Mouse (Mus musculus) liver, adult 2 months (tissue): ENCODE data around the gene Zfyve16. TPM values are rescaled to one million over a fixed set of nuclear protein-coding genes. Genes with fewer than 3 reads are reported as not detected.

Experiments used
- DNase-seq: peaks from one replicate; pipeline ENCODE4 v3.0.0-alpha.2; 2011; ENCODE audit warnings: low read depth, low spot score; ENCODE audit errors: extremely low read depth
- H3K27ac ChIP-seq: fragments of 200-500 bp; replicated peaks from 2 replicates; pipeline ENCODE4 v1.5.1; 2012; ENCODE audit warnings: low read depth, mild to moderate bottlenecking, control low read depth, inconsistent platforms, low read length; ENCODE audit not compliant: insufficient read depth
- H3K27me3 ChIP-seq: fragments of 200-500 bp; 2 replicates; pipeline ENCODE4 v1.6.1; 2012; ENCODE audit warnings: mild to moderate bottlenecking, moderate library complexity, low read length, inconsistent platforms; ENCODE audit not compliant: control insufficient read depth, insufficient read depth
- H3K36me3 ChIP-seq: fragments of 200-500 bp; 2 replicates; pipeline ENCODE4 v1.6.1; 2012; ENCODE audit warnings: low read length, inconsistent platforms; ENCODE audit not compliant: control insufficient read depth, insufficient read depth
- H3K4me1 ChIP-seq: fragments of 200-500 bp; 2 replicates; pipeline ENCODE4 v1.6.1; 2011; ENCODE audit warnings: low read length; ENCODE audit not compliant: control insufficient read depth, insufficient read depth
- H3K4me3 ChIP-seq: fragments of 200-500 bp; 2 replicates; pipeline ENCODE4 v1.5.1; 2011; ENCODE audit warnings: low read depth, mild to moderate bottlenecking, control low read depth, low read length, moderate library complexity; ENCODE audit not compliant: insufficient read depth
- H3K79me2 ChIP-seq: fragments of 200-500 bp; 2 replicates; pipeline ENCODE4 v1.6.1; 2012; ENCODE audit warnings: inconsistent platforms, mild to moderate bottlenecking, low read length, moderate library complexity; ENCODE audit not compliant: control insufficient read depth, insufficient read depth
- H3K9ac ChIP-seq: fragments of 200-500 bp; 2 replicates; pipeline ENCODE4 v1.6.1; 2012; ENCODE audit warnings: low read depth, mild to moderate bottlenecking, control low read depth, inconsistent platforms, low read length
- CTCF ChIP-seq: fragments of 200-500 bp; IDR thresholded peaks from 2 replicates; pipeline ENCODE4 v1.5.1; 2011; ENCODE audit warnings: low read depth, low read length, control low read depth
- POLR2A ChIP-seq: fragments of 200-500 bp; IDR thresholded peaks from 2 replicates; pipeline ENCODE4 v1.6.1; 2011; ENCODE audit warnings: low read length, control low read depth; ENCODE audit not compliant: insufficient read depth; ENCODE audit errors: extremely low read depth
- WGBS: fragments of 180-500 bp; shearing (Covaris S2); methylation state at CpG from one replicate; pipeline ENCODE4 v1.1.7; 2018; 5-methylcytosine and 5-hydroxymethylcytosine counted together
- polyA plus RNA-seq: library from polyadenylated mRNA; depleted of rRNA; stranded (reverse); fragments of >200 nt; gene quantifications from 2 replicates; pipeline ENCODE4 v1.2.3, GENCODE M21; 2012
- total RNA-seq: library from RNA; depleted of rRNA; stranded (reverse); fragments of >200 nt; gene quantifications from 2 replicates; pipeline ENCODE4 v1.2.3, GENCODE M21; 2014

Gene Zfyve16
- total and polyA plus RNA-seq, 2 experiments: 0.97 to 7.8 TPM

GRCm38 (mm10) chr13:92556458-92557126 is 25.9 kb upstream of the Zfyve16 start:
- H3K4me1 ChIP-seq: no peaks in the 10 kb centered on the region
- no peaks in the 10 kb centered on the region for H3K79me2 ChIP-seq
- H3K27me3 ChIP-seq: peaks cover 2% of the 10 kb centered on the region; the same call in 1 of the 2 replicates
- no peak overlapping the region for H3K9ac ChIP-seq
- WGBS: 63% methylated on average over 8 of the region's 8 CpGs
- no peak for TF ChIP-seq POLR2A
- TF ChIP-seq CTCF: no peak
- H3K36me3 ChIP-seq: no peaks in the 10 kb centered on the region
- no peak overlapping the region for H3K4me3 ChIP-seq
- DNase-seq: no peak
- H3K27ac ChIP-seq: no peak overlapping the region

DNA sequence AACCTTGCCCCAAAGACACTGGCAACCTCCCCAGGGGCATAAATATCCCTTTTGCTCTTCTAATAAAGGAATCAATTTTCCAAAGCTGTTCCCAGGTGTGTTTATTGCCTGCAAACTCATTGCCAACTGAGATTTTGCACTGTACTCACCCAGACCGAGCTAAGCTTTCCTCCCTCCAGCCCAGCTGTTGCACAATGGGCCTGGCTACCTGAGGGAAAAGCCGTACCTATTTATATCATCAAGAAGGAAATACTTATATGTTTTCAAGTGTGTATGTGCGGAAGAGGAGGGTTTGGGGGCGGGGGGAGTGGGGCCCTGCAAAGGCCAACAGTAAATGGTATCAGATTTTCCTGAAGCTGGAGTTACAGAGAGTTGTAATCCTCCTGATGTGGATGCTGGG is 16.4 kb upstream of the Zfyve16 start:
- Histone ChIP-seq H3K36me3 (no peaks in the 10 kb centered on the region), H3K27me3 (peaks cover 13% of the 10 kb centered on the region; the same call in 1 of the 2 replicates), H3K9ac (no peak overlapping the region), H3K79me2 (no peaks in the 10 kb centered on the region), H3K4me3 (no peak overlapping the region), H3K27ac (no peak overlapping the region), H3K4me1 (no peaks in the 10 kb centered on the region)
- WGBS: 82% methylated on average over 4 of the region's 4 CpGs
- DNase-seq: no peak
- TF ChIP-seq CTCF (no peak), POLR2A (no peak)

GRCm38 (mm10) chr13:92540997-92541396 is 10.3 kb upstream of the Zfyve16 start:
- no peak overlapping the region for H3K4me3 ChIP-seq
- no peaks in the 10 kb centered on the region for H3K4me1 ChIP-seq
- H3K9ac ChIP-seq: no peak overlapping the region
- H3K27me3 ChIP-seq: peaks cover 13% of the 10 kb centered on the region; the same call in 1 of the 2 replicates
- H3K27ac ChIP-seq: no peak overlapping the region
- H3K36me3 ChIP-seq: no peaks in the 10 kb centered on the region
- H3K79me2 ChIP-seq: no peaks in the 10 kb centered on the region
- no peak for DNase-seq
- 71% methylated on average over 6 of the region's 6 CpGs for WGBS
- TF ChIP-seq POLR2A: no peak
- TF ChIP-seq CTCF: no peak

DNA sequence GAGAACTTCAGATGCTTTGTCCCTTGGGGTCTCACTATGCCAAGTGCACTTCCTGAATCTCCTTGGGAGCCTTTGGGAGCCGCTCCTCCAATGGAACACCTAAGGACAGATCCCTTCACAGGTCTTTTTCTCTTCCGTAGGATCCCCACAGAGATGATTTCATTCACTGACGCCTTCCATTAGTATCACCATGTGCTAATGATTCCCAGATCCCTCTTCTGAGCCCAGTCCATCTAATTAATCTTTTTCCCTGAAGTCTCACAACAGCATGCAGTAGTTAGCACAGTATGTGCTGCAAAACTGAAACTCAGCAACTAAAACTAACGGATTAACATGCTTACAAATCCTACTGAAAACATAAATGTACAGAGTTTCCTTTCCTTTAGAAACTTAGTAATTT is 8.5 kb upstream of the Zfyve16 start:
- H3K9ac ChIP-seq: no peak overlapping the region

GRCm38 (mm10) chr13:92533801-92534200 is 3.1 kb upstream of the Zfyve16 start:
- peak; percentile 76 for DNase-seq
- H3K36me3 ChIP-seq: no peaks in the 10 kb centered on the region
- no peak for TF ChIP-seq CTCF
- no peak for TF ChIP-seq POLR2A
- H3K4me3 ChIP-seq: no peak overlapping the region
- 16% methylated on average over 2 of the region's 2 CpGs for WGBS
- no peak overlapping the region for H3K9ac ChIP-seq
- peaks cover 8% of the 10 kb centered on the region; the same call in 1 of the 2 replicates for H3K27me3 ChIP-seq
- no peaks in the 10 kb centered on the region for H3K4me1 ChIP-seq
- H3K27ac ChIP-seq: no peak overlapping the region
- H3K79me2 ChIP-seq: no peaks in the 10 kb centered on the region

More for the DNA sequence above, 8.5 kb upstream of the Zfyve16 start:
- no peak for TF ChIP-seq POLR2A
- TF ChIP-seq CTCF: no peak
- H3K79me2 ChIP-seq: no peaks in the 10 kb centered on the region
- WGBS: 73% methylated on average over 4 of the region's 4 CpGs
- no peak overlapping the region for H3K4me3 ChIP-seq
- H3K4me1 ChIP-seq: no peaks in the 10 kb centered on the region
- H3K27me3 ChIP-seq: peaks cover 13% of the 10 kb centered on the region; the same call in 1 of the 2 replicates
- H3K27ac ChIP-seq: no peak overlapping the region
- no peaks in the 10 kb centered on the region for H3K36me3 ChIP-seq
- no peak for DNase-seq

DNA sequence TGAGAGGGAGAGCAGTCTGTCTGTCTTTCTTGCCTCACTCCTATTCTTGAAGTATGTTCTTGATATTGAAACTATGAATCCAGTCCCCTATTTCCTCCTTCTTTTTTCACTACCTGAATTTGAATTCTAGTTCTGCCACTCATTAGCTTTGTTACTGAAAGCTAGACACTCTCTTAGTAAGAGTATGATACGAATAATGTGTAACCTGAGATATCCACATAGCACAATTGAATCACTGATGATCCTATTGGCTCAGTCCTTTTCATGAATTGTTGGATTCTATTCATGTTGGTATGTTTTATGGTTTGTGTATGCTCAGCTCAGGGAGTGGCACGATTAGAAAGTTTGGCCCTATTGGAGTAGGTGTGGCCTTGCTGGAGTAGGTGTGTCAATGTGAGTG is 1.5 kb upstream of the Zfyve16 start:
- WGBS: 86% methylated on average over 2 of the region's 2 CpGs
- TF ChIP-seq POLR2A (no peak), CTCF (no peak)

More for the DNA sequence above, 1.5 kb upstream of the Zfyve16 start:
- Histone ChIP-seq H3K36me3 (no peaks in the 10 kb centered on the region), H3K27me3 (0 out of 2 replicates have a peak, but pooled peaks cover 3% of the 10 kb centered on the region), H3K4me3 (no peak overlapping the region), H3K79me2 (no peaks in the 10 kb centered on the region), H3K9ac (no peak overlapping the region), H3K27ac (no peak overlapping the region), H3K4me1 (no peaks in the 10 kb centered on the region)
- no peak for DNase-seq
